Mouse (Mus musculus): ENCODE data around the gene Gm29866. TPM values are rescaled to one million over a fixed set of nuclear protein-coding genes. Genes with fewer than 3 reads are reported as not detected.
"Not testable (repeated sequence)": the region's sequence is repeated elsewhere in the genome, so short reads cannot be mapped to it uniquely, and the experiment has no call there.

Gm29866 gene
- not detected in 2 replicates for polyA plus RNA-seq (2015; fragmentation: Nextera tagmentation; extraction: Ambion mirVana)

DNA sequence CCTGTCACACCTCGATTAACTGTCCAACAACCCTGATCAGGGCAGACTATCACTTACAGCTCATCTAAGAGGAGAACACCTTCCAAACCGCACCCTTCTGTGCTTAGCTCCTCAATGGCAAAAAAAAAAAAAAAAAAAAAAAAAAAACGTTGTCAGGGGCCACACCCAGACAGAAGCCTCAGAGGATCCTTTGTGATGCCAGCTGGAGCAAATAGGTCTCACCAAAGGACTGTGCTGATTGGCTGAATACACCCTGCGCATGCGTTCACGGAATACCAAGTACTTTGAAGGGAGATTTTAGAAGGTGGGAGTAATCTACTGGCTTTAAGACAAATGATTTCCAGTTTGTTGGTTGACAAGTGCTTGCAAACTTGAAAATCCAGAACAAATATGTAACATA lies at the start of gene Gm29866:
Gm29866 (minus strand) TSS at position 101 of the 400 bp plus-strand sequence.
- H3K36me3 ChIP-seq; H3K4me3 ChIP-seq; H3K9ac ChIP-seq (replicated peaks); H3K27ac ChIP-seq (replicated peaks); H3K27me3 ChIP-seq; H3K9me3 ChIP-seq; ATAC-seq (replicated peaks); H3K4me2 ChIP-seq (replicated peaks); H3K4me1 ChIP-seq: not testable (repeated sequence)
- no CpG with 5 or more reads among the region's 6 CpGs for WGBS

Other genes with a start within 250 kb of the Gm29866 start
- gene Gm20909, start 170.9 kb upstream of the Gm29866 start, polyA plus RNA-seq (2015; fragmentation: Nextera tagmentation; extraction: Ambion mirVana): not detected in 2 replicates
- gene Gm20865, start 247.9 kb upstream of the Gm29866 start, polyA plus RNA-seq (2015; fragmentation: Nextera tagmentation; extraction: Ambion mirVana): not detected in 2 replicates